Mouse (Mus musculus) limb, embryonic 11.5 days (tissue): ENCODE measurements around the gene Hs2st1. TPM values are rescaled to one million over a fixed set of nuclear protein-coding genes. Genes with fewer than 3 reads are reported as not detected.

Experiments
- ATAC-seq: fragments of 200-750 bp; cut with Nextera tagmentation; 2 replicates; pipeline ENCODE4 v1.8.0; 2017; ENCODE audit warnings: low read depth; ENCODE audit not compliant: insufficient number of reproducible peaks, low FRiP score, low TSS enrichment
- DNase-seq: peaks from one replicate; pipeline ENCODE4 v3.0.0-alpha.2; 2015; ENCODE audit warnings: low spot score
- H3K27ac ChIP-seq: fragments of 300-500 bp; sonication (generic); replicated peaks from 2 replicates; pipeline ENCODE4 v1.5.1; 2014; ENCODE audit warnings: low read depth, mild to moderate bottlenecking, low read length
- H3K27me3 ChIP-seq: fragments of 300-500 bp; sonication (generic); 2 replicates; pipeline ENCODE4 v1.6.1; 2014; ENCODE audit warnings: mild to moderate bottlenecking, low read length, mixed read lengths; ENCODE audit not compliant: control insufficient read depth, insufficient read depth
- H3K36me3 ChIP-seq: fragments of 300-500 bp; sonication (generic); 2 replicates; pipeline ENCODE4 v1.6.1; 2014; ENCODE audit warnings: mild to moderate bottlenecking, low read length, moderate library complexity, mixed read lengths; ENCODE audit not compliant: control insufficient read depth, insufficient read depth
- H3K4me1 ChIP-seq: fragments of 300-500 bp; sonication (generic); 2 replicates; pipeline ENCODE4 v1.6.1; 2014; ENCODE audit warnings: low read length, mixed read lengths; ENCODE audit not compliant: control insufficient read depth, insufficient read depth
- H3K4me2 ChIP-seq: fragments of 300-500 bp; sonication (generic); 2 replicates; pipeline ENCODE4 v1.6.1; 2014; ENCODE audit warnings: low read depth, mild to moderate bottlenecking, moderate library complexity; ENCODE audit not compliant: severe bottlenecking
- H3K4me3 ChIP-seq: fragments of 300-500 bp; sonication (generic); 2 replicates; pipeline ENCODE4 v1.5.1; 2014; ENCODE audit warnings: low read depth, low read length
- H3K9ac ChIP-seq: fragments of 300-500 bp; sonication (generic); 2 replicates; pipeline ENCODE4 v1.6.1; 2014; ENCODE audit warnings: mild to moderate bottlenecking, low read length
- H3K9me3 ChIP-seq: fragments of 300-500 bp; sonication (generic); 2 replicates; pipeline ENCODE4 v1.6.1; 2016; ENCODE audit warnings: low read length; ENCODE audit not compliant: control insufficient read depth
- WGBS: fragments of 180-500 bp; shearing (Covaris S2); extraction: QIAGEN DNeasy Blood & Tissue Kit; methylation state at CpG from one replicate; pipeline ENCODE4 v1.1.7; 2014; 5-methylcytosine and 5-hydroxymethylcytosine counted together
- polyA plus RNA-seq: library from polyadenylated mRNA; unstranded; fragments of >200 nt; fragmentation: Nextera tagmentation; extraction: Ambion mirVana; gene quantifications from 2 replicates; pipeline ENCODE4 v1.2.1, GENCODE M21; 2014

Hs2st1 gene
- polyA plus RNA-seq, 1 experiment from 2014 or later = 14.8 TPM

DNA sequence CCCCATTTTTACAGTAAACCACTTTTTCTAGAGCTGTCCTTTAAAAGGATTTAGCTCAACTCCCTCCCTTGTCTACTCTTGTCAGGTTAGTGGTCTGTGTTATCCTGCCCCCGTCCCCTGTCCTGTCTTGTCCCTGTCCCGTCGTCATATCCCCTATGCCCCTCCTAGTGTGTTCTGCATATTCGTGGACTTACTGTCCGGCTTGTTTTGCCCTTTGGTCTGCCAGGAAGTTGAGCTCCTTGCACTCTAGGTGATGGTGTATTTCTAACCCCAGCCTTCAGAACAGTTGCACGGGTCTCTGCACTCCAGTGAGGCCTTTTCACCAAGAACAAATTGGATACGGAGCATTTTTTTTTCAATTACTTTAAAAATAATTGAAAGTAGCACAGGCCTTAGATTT lies 10.3 kb upstream of the Hs2st1 start:
- H3K9me3 ChIP-seq = no peaks in the 10 kb centered on the region
- H3K27me3 ChIP-seq = no peaks in the 10 kb centered on the region
- H3K4me2 ChIP-seq = no peak overlapping the region
- DNase-seq (no peak), ATAC-seq (no peak)
- peaks cover 11% of the 10 kb centered on the region for H3K36me3 ChIP-seq
- H3K4me1 ChIP-seq = no peaks in the 10 kb centered on the region
- H3K27ac ChIP-seq = no peak overlapping the region
- WGBS = 92% methylated on average over 7 of the region's 7 CpGs
- H3K9ac ChIP-seq = no peak overlapping the region
- no peak overlapping the region for H3K4me3 ChIP-seq

DNA sequence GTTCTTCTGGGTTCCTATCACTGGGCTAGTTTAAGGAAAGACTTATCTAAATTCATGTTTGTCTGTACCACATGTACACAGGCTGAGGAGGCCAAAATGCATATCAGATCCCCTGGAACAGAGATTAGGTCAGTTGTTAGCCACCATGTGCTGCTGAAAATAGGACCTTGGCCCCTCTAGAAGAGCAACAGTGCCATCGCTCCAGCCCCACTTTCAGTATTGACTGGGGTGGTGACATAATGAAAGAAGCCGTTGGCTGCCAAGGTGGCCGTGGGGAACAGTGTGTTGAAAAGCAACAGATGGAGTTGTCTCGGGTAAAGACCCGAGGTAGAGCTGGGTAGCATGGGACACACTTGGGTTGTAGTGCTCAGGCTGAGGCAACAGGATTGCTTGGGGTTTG lies 9.8 kb upstream of the Hs2st1 start:
- Histone ChIP-seq H3K36me3 (peaks cover 11% of the 10 kb centered on the region), H3K4me2 (no peak overlapping the region), H3K27ac (no peak overlapping the region), H3K9me3 (no peaks in the 10 kb centered on the region), H3K4me1 (no peaks in the 10 kb centered on the region), H3K4me3 (no peak overlapping the region), H3K9ac (no peak overlapping the region), H3K27me3 (no peaks in the 10 kb centered on the region)
- ATAC-seq (no peak), DNase-seq (no peak)
- 94% methylated on average over 5 of the region's 5 CpGs for WGBS

DNA sequence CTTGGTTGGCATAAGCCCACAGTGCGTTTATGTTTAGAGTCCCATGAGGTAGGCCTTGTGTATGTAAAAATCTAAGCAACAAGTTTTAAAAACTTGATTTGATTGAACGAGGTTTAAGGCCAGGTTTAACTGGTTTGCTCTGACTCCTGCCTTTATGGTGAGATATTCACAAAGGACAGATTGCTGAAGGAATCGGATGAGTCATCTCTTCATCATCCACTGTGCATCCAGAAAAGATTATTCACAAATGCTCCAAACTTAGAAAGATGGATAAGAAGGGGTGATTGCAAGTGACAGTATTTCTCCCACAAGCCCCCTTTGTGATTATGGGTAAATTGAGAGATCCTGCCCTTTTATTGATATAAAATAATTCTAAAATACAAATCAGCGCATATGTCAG lies 8.9 kb upstream of the Hs2st1 start:
- no peak overlapping the region for H3K27ac ChIP-seq
- no peaks in the 10 kb centered on the region for H3K27me3 ChIP-seq
- H3K36me3 ChIP-seq = peaks cover 11% of the 10 kb centered on the region
- 95% methylated on average over 4 of the region's 4 CpGs for WGBS
- no peak overlapping the region for H3K9ac ChIP-seq
- no peak overlapping the region for H3K4me2 ChIP-seq
- ATAC-seq = no peak
- no peaks in the 10 kb centered on the region for H3K9me3 ChIP-seq
- DNase-seq = no peak
- no peaks in the 10 kb centered on the region for H3K4me1 ChIP-seq
- no peak overlapping the region for H3K4me3 ChIP-seq

DNA sequence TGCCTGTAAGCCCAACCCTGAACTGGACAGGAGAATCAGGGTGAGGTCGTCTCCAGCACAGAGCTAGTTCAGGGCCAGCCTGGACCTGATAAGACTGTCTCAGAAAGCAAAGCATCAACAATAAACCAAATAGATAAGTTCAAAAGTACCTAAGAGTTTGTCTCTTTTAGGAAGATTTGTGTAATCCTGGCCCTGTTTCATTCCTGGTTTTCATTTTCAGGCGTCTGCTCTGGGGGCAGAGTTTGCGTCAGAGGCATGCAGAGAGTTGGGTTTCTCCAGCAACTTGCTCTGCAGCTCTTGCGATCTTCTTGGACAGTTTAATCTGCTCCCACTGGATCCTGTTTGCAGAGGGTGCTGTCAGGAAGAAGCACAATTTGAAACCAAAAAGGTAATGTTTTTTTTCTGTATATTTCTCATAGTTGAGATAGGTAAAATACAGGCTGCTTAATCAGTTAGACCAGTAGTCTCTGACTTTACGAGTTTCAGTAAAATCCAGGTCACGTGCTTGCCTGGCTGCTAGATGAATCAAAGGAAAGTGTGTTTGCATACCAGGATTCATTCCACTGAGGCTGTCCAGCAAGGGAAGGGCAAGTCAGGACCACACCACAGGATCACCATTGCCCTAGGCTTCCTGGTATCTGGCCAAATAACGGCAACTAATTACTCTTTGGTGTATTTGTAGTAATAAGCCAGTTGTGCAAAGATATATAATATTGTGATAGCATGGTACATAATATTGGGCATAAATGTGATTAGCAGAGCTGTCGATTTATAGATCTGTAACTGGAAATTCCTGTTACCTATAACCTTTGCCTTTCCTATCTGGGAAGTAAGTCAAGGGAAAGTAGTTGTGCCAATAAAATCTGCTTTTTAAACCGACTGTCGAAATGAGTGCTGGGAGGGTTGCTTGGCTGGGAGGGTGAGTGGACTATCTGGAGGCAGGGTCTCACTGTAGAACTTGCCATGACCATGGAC lies 7.7 kb upstream of the Hs2st1 start:
- no peak overlapping the region for H3K9ac ChIP-seq
- H3K27ac ChIP-seq = no peak overlapping the region
- no peaks in the 10 kb centered on the region for H3K4me1 ChIP-seq
- peaks cover 11% of the 10 kb centered on the region for H3K36me3 ChIP-seq
- no peaks in the 10 kb centered on the region for H3K27me3 ChIP-seq
- no peak for ATAC-seq
- no peak overlapping the region for H3K4me3 ChIP-seq
- no peak for DNase-seq
- H3K4me2 ChIP-seq = no peak overlapping the region
- H3K9me3 ChIP-seq = no peaks in the 10 kb centered on the region
- WGBS = 79% methylated on average over 10 of the region's 10 CpGs

DNA sequence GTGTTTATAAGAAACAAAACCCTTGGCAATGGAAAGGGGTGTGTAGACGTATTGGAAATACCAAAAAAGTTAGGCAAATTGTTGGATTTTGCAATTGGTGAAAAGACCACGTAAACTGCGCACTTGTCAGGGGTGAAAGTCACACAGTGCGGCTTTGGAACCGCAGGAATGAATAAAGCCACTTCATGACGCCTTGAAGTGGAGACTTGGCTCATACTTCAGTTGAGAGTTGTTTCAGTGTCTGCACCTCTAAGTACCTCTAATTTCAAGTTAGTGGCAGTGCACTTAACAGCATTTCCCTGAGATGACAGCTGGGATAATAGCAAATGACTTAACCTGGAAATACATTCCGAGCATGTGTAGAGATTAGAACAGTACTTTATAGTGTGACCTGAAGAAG lies 4.3 kb upstream of the Hs2st1 start:
- WGBS = 95% methylated on average over 7 of the region's 7 CpGs
- peaks cover 3% of the 10 kb centered on the region; the same call in 1 of the 2 replicates for H3K4me1 ChIP-seq
- no peaks in the 10 kb centered on the region for H3K27me3 ChIP-seq
- no peak overlapping the region for H3K9ac ChIP-seq
- no peak overlapping the region for H3K4me2 ChIP-seq
- H3K9me3 ChIP-seq = no peaks in the 10 kb centered on the region
- ATAC-seq = no peak
- no peak for DNase-seq
- no peak overlapping the region for H3K4me3 ChIP-seq
- H3K27ac ChIP-seq = no peak overlapping the region
- peaks cover 3% of the 10 kb centered on the region; the same call in 1 of the 2 replicates for H3K36me3 ChIP-seq

DNA sequence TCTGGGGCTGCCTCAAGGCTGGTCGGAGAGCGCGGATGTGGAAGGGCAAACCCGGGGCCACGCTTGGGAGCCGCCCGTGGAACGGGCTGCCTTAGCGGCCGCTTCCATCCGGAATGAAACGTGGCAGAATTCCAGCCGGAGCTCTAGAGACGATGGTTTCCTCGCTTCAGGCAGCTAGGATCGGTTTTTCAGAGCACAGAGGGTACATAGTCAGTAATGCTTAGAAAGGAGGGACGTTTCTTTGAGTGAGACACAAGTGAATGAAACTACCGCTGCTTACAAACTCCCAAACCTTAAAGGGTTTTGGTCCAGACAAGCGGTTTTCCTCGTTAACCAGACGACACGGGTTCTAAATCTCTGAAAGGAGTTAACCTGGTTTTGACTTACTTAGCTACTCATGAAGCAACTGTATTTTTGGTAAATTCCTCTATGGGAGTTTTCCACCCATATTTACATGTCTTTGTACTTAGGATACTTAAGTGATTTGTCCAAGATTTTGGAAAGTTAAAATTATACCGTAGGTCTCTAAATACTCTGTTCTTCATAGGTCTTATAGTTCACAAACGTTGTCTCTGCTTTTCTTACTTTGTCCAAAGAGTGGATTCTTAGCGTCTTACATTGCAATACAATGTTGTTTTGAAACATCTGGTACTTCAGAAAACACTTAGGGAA lies 971 bp upstream of the Hs2st1 start:
- Histone ChIP-seq H3K9ac (peak overlapping the region; percentile 96), H3K4me3 (peak overlapping the region; percentile 88), H3K36me3 (peaks cover 3% of the 10 kb centered on the region; the same call in 1 of the 2 replicates), H3K9me3 (no peaks in the 10 kb centered on the region), H3K4me2 (peak overlapping the region; percentile 54), H3K27ac (peak overlapping the region; percentile 81), H3K27me3 (no peaks in the 10 kb centered on the region), H3K4me1 (peaks cover 3% of the 10 kb centered on the region; the same call in 1 of the 2 replicates)
- ATAC-seq (no peak), DNase-seq (no peak)
- 1% methylated on average over 25 of the region's 25 CpGs for WGBS

DNA sequence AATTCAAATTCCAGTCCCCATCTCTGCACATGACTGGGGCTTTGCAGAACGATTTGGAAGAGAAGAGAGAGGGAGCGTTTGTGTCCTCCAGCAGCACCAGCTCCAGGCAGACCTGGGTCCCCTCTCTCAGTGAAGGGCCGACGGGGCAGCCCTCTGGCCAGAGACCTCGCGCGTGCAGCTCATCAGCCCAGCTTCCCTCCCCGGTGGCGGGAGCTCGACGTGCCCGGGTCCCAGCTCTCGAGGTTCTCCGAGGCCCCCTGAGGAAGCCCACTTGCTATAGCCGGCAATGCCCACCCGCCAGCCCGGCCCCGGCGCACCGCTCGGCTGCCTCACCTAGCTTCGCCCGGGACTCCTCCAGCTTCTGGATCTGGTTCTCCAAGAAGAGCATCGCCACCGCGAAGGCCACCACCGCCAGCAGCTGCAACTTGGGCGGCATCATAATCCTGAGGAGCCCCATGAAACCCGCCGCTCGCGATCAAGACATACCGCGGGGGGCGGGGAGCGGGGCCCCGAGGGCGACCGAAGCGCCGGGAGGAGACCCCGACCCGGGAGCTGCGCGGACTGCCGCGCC lies 495 bp downstream of the Hs2st1 start:
- Histone ChIP-seq H3K27ac (peak overlapping the region; percentile 56; the same call in 1 of the 2 replicates), H3K4me1 (peaks cover 3% of the 10 kb centered on the region; the same call in 1 of the 2 replicates), H3K36me3 (peaks cover 3% of the 10 kb centered on the region; the same call in 1 of the 2 replicates), H3K27me3 (no peaks in the 10 kb centered on the region), H3K9ac (peak overlapping the region; percentile 87), H3K9me3 (no peaks in the 10 kb centered on the region), H3K4me2 (peak overlapping the region; percentile 79), H3K4me3 (peak overlapping the region; percentile 85)
- DNase-seq = peak; percentile 68
- under 1% methylated on average over 45 of the region's 47 CpGs for WGBS
- peak; percentile 37 for ATAC-seq

DNA sequence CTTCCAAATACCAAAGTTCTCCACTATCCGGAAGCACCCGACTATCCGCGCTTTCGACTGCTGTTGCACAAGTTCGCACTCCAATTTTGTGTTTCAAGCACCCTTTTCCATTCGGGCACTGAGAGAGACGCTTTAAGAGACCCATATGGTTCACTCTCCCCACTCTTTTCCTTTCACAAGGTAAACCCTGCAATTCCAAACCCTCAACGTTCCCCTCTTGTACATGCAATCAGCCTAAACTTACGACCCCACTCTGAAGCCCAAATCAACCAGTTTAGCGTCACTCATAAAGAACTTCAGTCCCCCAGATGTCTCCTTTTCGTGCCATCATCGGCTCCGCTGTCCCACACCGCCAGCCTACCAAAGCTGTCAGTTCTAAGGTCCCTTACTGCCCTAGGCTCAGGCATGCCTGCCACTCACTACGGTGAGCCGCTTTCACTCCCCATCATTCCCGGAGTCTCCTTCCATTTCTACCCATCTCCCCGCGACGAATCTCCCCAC lies 1.1 kb downstream of the Hs2st1 start:
- Histone ChIP-seq H3K36me3 (peaks cover 3% of the 10 kb centered on the region; the same call in 1 of the 2 replicates), H3K9me3 (no peaks in the 10 kb centered on the region), H3K4me3 (peak overlapping the region; percentile 85), H3K4me1 (peaks cover 3% of the 10 kb centered on the region; the same call in 1 of the 2 replicates), H3K27ac (0 out of 2 replicates have a peak overlapping the region, but pooled peaks have one; percentile 14), H3K9ac (peak overlapping the region; percentile 87), H3K27me3 (no peaks in the 10 kb centered on the region), H3K4me2 (peak overlapping the region; percentile 79)
- peak; percentile 32 for DNase-seq
- no peak for ATAC-seq
- under 1% methylated on average over 21 of the region's 21 CpGs for WGBS
